Mouse (Mus musculus) embryonic facial prominence, embryonic 14.5 days (tissue): ENCODE data around the gene Abca12. TPM values are rescaled to one million over a fixed set of nuclear protein-coding genes. Genes with fewer than 3 reads are reported as not detected.

Experiments used
- ATAC-seq: fragments of 200-750 bp; cut with Nextera tagmentation; 2 replicates; pipeline ENCODE4 v1.8.0; 2017; ENCODE audit warnings: low read depth, moderate number of reproducible peaks, moderate TSS enrichment
- DNase-seq: peaks from one replicate; pipeline ENCODE4 v3.0.0-alpha.2; 2015; ENCODE audit warnings: low spot score
- H3K27ac ChIP-seq: fragments of 300-500 bp; sonication (generic); replicated peaks from 2 replicates; pipeline ENCODE4 v1.5.1; 2014; ENCODE audit warnings: low read depth, mild to moderate bottlenecking, low read length, moderate library complexity
- H3K27me3 ChIP-seq: fragments of 300-500 bp; sonication (generic); replicated peaks from 2 replicates; pipeline ENCODE4 v1.6.1; 2014; ENCODE audit warnings: low read length; ENCODE audit not compliant: control insufficient read depth, insufficient read depth
- H3K36me3 ChIP-seq: fragments of 300-500 bp; sonication (generic); 2 replicates; pipeline ENCODE4 v1.6.1; 2014; ENCODE audit warnings: low read length, mixed read lengths; ENCODE audit not compliant: control insufficient read depth, insufficient read depth
- H3K4me1 ChIP-seq: fragments of 300-500 bp; sonication (generic); 2 replicates; pipeline ENCODE4 v1.6.1; 2014; ENCODE audit warnings: antibody characterized with exemption, low read length; ENCODE audit not compliant: control insufficient read depth, insufficient read depth
- H3K4me2 ChIP-seq: fragments of 300-500 bp; sonication (generic); 2 replicates; pipeline ENCODE4 v1.6.1; 2014; ENCODE audit warnings: low read depth, mild to moderate bottlenecking, low read length, moderate library complexity, mixed read lengths
- H3K4me3 ChIP-seq: fragments of 300-500 bp; sonication (generic); 2 replicates; pipeline ENCODE4 v1.5.1; 2014; ENCODE audit warnings: low read depth, mild to moderate bottlenecking, low read length
- H3K9ac ChIP-seq: fragments of 300-500 bp; sonication (generic); 2 replicates; pipeline ENCODE4 v1.6.1; 2014; ENCODE audit warnings: low read depth, mild to moderate bottlenecking, low read length, moderate library complexity, mixed read lengths
- H3K9me3 ChIP-seq: fragments of 300-500 bp; sonication (generic); 2 replicates; pipeline ENCODE4 v1.6.1; 2016; ENCODE audit warnings: low read length; ENCODE audit not compliant: control insufficient read depth
- WGBS: fragments of 180-500 bp; shearing (Covaris S2); extraction: QIAGEN DNeasy Blood & Tissue Kit; methylation state at CpG from one replicate; pipeline ENCODE4 v1.1.7; 2014; 5-methylcytosine and 5-hydroxymethylcytosine counted together
- polyA plus RNA-seq: library from polyadenylated mRNA; unstranded; fragments of >200 nt; fragmentation: Nextera tagmentation; extraction: Ambion mirVana; gene quantifications from 2 replicates; pipeline ENCODE4 v1.2.1, GENCODE M21; 2014

The Abca12 gene
- polyA plus RNA-seq, 1 experiment from 2014 or later, result 1.5 TPM

DNA sequence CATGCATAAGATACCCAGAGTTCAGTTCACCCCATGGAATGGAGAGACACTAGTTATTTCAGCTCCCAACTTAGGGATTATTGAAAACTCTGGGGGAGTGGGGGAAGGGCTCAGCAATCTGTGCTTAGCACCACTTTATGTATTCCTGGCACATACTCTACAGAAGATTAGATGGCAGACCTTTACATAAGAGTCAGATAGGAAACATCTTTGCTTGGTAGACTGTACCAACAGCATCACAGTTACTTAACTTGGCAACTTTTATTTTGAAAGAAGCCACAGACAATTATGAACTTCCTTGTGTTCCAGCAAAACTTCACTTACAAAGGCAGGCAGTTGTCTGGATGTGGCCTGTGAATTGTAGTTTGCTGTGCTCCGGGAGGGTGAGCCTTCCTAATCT lies 46.9 kb downstream of the Abca12 start:
- WGBS, result 50% methylated on average over 1 of the region's 1 CpGs
- H3K36me3 ChIP-seq, result no peaks in the 10 kb centered on the region
- ATAC-seq (no peak), DNase-seq (no peak)
- H3K4me3 ChIP-seq, result no peak overlapping the region
- no peaks in the 10 kb centered on the region for H3K27me3 ChIP-seq
- H3K4me1 ChIP-seq, result no peaks in the 10 kb centered on the region
- H3K4me2 ChIP-seq, result no peak overlapping the region
- H3K9ac ChIP-seq, result no peak overlapping the region
- H3K9me3 ChIP-seq, result no peaks in the 10 kb centered on the region
- no peak overlapping the region for H3K27ac ChIP-seq

DNA sequence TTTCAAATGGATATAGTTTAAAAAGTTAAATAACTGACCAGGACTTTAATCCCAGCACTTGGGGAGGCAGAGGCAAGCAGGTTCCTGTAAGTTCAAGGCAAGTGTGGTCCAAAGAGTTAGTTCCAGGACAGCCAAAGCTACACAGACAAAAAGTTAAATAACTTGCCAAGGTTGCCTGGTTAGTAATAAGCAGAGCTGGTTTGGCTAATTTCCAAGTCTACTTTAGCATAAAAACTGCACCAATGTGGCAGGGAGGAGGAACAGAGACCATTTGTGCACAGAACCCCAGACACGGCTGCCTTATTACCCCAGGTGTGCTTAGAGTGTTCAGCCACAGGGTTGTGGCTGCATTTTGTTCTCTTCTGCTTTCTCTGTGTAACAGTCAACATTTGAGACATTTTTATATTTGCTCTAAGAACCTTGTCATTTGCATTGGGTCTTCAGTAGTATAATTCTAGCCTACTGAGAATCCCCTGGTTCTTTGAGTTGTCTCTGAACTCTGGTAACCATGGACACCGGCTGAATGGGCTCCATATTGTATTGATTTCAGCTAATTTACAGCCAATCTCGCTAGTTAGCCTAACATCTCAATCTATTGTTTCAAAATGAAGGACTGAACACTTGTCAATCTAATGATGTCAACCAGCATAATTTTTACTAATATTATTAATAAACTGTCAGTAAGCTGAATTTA lies 71.7 kb downstream of the Abca12 start:
- no peak overlapping the region for H3K9ac ChIP-seq
- no peak overlapping the region for H3K27ac ChIP-seq
- no peaks in the 10 kb centered on the region for H3K9me3 ChIP-seq
- H3K4me3 ChIP-seq, result no peak overlapping the region
- no peaks in the 10 kb centered on the region for H3K36me3 ChIP-seq
- no peak overlapping the region for H3K4me2 ChIP-seq
- H3K4me1 ChIP-seq, result peaks cover 4% of the 10 kb centered on the region; the same call in 1 of the 2 replicates
- DNase-seq (no peak), ATAC-seq (no peak)
- 67% methylated on average over 3 of the region's 3 CpGs for WGBS
- H3K27me3 ChIP-seq, result no peaks in the 10 kb centered on the region

DNA sequence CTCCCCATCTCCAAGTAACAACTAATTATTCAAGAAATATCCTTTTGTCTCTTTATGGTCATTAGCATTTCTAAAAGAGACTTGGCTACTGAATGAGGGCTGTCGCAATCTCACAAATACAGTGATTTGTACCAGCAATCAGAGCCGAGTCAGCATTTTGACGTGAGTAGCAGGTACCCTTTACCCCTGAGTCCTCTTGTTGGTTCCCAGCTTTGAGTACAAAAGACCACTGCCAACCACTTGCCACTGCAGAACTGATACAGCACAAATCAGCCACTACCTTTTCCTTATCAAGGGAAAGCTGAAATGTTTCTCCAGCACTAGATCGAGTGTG lies 72.5 kb downstream of the Abca12 start:
- no peaks in the 10 kb centered on the region for H3K9me3 ChIP-seq
- 81% methylated on average over 4 of the region's 4 CpGs for WGBS

DNA sequence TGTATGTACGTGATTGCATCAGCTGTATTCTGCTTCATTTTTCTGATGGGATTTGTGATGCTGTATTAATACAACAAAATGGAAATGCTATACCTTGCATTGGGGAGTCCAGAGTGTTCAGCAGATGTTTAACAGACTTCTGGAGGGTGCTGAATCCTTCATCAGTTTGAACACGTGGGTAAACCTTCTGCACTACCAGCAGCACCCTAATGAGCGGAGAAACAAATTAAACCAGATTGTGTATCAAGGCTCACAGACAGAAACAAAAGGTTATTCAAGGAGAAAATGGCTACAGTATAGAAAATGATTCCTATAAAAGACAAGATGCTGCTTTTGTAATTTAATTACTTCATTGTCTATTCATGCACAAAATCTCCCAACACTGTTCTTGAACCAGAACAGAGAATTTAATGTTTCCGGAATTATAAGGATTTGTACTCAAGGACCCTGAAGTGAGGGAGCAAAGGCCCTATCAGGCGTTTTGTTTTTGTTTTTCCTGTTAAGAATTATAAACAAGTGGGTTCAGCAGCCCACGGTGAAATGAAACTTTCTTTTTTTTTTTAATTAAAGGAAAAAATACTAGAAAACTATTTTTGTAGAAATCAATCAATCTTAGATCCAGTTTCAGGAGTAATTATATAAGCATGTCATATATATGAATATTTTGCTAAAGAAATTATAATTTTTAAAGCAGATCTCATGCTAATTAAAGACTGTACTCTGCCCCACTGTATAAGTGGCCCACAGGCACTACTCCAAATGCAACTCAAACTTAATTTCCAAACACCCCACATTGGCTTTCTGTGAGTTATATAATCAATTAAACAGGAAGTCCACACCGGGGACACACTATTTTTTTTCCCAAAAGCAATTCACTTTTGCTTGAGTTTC lies 73.1 kb downstream of the Abca12 start:
- Histone ChIP-seq H3K4me2 (no peak overlapping the region), H3K27ac (no peak overlapping the region), H3K4me3 (no peak overlapping the region), H3K4me1 (peaks cover 4% of the 10 kb centered on the region; the same call in 1 of the 2 replicates), H3K36me3 (no peaks in the 10 kb centered on the region), H3K9ac (no peak overlapping the region), H3K27me3 (no peaks in the 10 kb centered on the region), H3K9me3 (no peaks in the 10 kb centered on the region)
- 64% methylated on average over 7 of the region's 7 CpGs for WGBS
- ATAC-seq (no peak), DNase-seq (no peak)

More for the DNA sequence above, 72.5 kb downstream of the Abca12 start:
- Histone ChIP-seq H3K4me1 (peaks cover 4% of the 10 kb centered on the region; the same call in 1 of the 2 replicates), H3K27me3 (no peaks in the 10 kb centered on the region), H3K27ac (no peak overlapping the region), H3K9ac (no peak overlapping the region), H3K36me3 (no peaks in the 10 kb centered on the region), H3K4me3 (no peak overlapping the region), H3K4me2 (no peak overlapping the region)
- DNase-seq, result no peak
- ATAC-seq, result no peak

DNA sequence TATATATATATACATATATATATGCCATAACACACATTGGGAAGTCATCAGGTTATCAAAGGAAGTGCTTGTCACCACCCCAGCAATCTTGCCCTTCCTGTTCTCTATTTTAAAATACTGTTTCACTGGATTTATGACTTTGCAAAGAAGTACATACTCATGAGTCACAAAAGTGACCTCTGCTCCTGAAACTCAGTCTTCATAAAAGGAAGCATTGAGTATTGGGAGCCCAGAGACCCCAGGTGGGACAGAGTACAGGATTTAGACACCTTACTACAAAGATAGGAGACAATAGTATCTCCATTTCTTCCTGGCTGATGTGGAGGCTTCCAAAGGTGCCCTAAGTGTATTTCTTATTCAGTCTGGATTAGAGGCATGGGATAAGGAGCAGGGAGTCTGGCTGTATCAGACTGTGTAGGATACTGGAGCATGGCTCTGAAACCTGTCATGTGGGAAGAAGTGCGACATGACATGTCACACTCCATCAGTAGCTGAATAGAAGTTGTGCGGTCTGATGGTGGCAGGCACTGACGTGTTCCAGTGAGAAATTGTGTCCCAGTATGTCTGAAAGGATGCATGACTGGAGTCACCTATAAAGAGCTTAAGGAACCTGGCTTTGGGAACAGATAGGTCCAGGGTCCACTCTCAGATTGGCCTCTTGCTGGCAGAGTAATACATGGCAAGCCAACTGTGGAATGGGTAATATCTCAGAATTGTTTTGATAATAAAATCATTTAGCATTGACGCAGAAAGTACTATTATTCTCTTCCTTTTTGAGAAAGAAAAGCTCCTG lies 76.0 kb downstream of the Abca12 start:
- ATAC-seq (no peak), DNase-seq (no peak)
- Histone ChIP-seq H3K9ac (no peak overlapping the region), H3K4me2 (no peak overlapping the region), H3K27me3 (no peaks in the 10 kb centered on the region), H3K4me3 (no peak overlapping the region), H3K4me1 (peaks cover 4% of the 10 kb centered on the region; the same call in 1 of the 2 replicates), H3K27ac (no peak overlapping the region), H3K36me3 (no peaks in the 10 kb centered on the region), H3K9me3 (no peaks in the 10 kb centered on the region)
- WGBS, result 82% methylated on average over 4 of the region's 4 CpGs

DNA sequence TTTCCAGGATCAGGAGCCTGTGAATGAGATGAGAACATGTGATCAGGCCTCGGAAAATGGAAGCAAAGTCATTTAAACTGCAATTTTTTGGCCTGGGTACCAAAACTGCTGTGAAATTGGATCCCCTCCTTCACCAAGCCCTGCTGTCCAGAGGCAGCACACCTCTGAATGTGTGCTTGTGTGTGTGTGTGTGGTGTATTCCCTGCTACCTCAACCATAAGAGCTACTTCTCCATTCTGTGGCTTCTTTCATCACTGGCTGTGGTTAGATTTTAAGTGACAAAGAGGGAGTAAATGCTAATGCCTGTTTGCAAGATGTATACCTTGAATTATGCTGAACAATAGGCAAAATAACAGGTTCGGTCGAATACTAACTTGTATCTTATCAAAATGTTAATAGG lies 84.4 kb downstream of the Abca12 start:
- Histone ChIP-seq H3K4me2 (no peak overlapping the region), H3K27ac (no peak overlapping the region), H3K9ac (no peak overlapping the region), H3K4me1 (no peaks in the 10 kb centered on the region), H3K9me3 (no peaks in the 10 kb centered on the region), H3K4me3 (no peak overlapping the region), H3K27me3 (no peaks in the 10 kb centered on the region), H3K36me3 (no peaks in the 10 kb centered on the region)
- DNase-seq (no peak), ATAC-seq (no peak)
- 81% methylated on average over 3 of the region's 3 CpGs for WGBS

DNA sequence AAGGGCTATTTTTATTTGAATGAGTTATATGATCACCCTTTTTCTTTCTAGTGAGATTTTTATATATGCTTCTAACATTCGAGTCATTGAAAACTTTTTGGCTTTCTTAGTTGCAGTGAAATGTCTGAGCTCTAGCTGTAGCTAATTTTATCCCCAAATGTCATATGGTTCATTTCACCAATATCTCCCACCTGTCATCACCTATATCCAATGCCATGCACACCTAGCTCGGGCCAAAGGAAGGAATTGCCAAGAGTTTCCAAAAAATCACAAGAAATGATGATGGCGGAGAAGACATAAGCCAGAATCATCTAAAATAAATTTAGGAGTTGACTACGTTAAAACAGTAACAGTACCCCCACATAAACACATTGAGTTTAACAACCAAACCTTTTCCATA lies 102.5 kb downstream of the Abca12 start:
- H3K9ac ChIP-seq, result no peak overlapping the region
- 86% methylated on average over 4 of the region's 4 CpGs for WGBS
- no peak overlapping the region for H3K4me3 ChIP-seq
- DNase-seq (no peak), ATAC-seq (no peak)
- no peaks in the 10 kb centered on the region for H3K4me1 ChIP-seq
- H3K4me2 ChIP-seq, result no peak overlapping the region
- no peak overlapping the region for H3K27ac ChIP-seq
- H3K9me3 ChIP-seq, result no peaks in the 10 kb centered on the region
- H3K27me3 ChIP-seq, result no peaks in the 10 kb centered on the region
- no peaks in the 10 kb centered on the region for H3K36me3 ChIP-seq

DNA sequence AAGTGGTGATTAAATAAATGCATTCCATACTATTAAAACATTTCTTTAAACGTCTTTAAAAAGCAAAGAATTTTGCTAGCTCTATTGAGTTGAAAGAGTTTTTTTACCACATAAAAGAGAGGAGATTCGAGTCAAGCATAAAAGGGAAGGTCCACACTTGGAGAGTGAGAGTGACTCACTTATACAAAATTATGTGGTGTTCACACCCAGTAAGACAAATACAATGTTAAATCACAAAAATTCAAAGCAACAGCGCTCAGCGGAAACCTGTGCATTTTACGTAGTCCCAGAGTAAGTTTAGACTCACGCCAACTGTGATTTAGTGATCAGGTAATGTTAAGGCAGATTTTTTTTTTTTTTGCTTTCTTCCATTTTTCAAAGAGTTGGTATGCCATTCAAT lies 104.1 kb downstream of the Abca12 start:
- no peak overlapping the region for H3K4me2 ChIP-seq
- no peak for ATAC-seq
- no peak overlapping the region for H3K4me3 ChIP-seq
- 84% methylated on average over 6 of the region's 6 CpGs for WGBS
- no peak overlapping the region for H3K27ac ChIP-seq
- H3K27me3 ChIP-seq, result no peaks in the 10 kb centered on the region
- no peak overlapping the region for H3K9ac ChIP-seq
- H3K36me3 ChIP-seq, result no peaks in the 10 kb centered on the region
- H3K4me1 ChIP-seq, result no peaks in the 10 kb centered on the region
- DNase-seq, result no peak
- no peaks in the 10 kb centered on the region for H3K9me3 ChIP-seq
